Comparison of ENCODE assay signal across 15 mouse cellular contexts in genomic region chr17:5963766-5964165, GRCm38 (mm10).
"Had no signal": no experiment of that assay in that cellular context is flagged by ENCODE, and none has a peak within 500 bp of the region (broad histone marks: within the 10 kb centered on the region; RNA-seq: fewer than 3 reads in every experiment).

No protein-coding gene starts in this region.

- H3K4me2 ChIP-seq: neural tube, embryonic 13.5 days; neural tube, embryonic 15.5 days; stomach, embryonic 15.5 days had no signal

- H3K9me3 ChIP-seq: neural tube, embryonic 13.5 days; neural tube, embryonic 15.5 days; stomach, embryonic 15.5 days had no signal

- H3K27me3 ChIP-seq: neural tube, embryonic 13.5 days; neural tube, embryonic 15.5 days; stomach, embryonic 15.5 days had no signal

- DNase-seq: retina, postnatal 1 day; right cerebral cortex, adult 18-20 months; right cerebral cortex, postnatal 14 days; right cerebral cortex, postnatal 25 days; right cerebral cortex, postnatal 4 days; spleen, adult 18-20 months; thymus, adult 18-20 months; thymus, adult 2 months; thymus, postnatal 14 days; thymus, postnatal 25 days; thymus, postnatal 36 days; thymus, postnatal 4 days had no signal

- H3K9ac ChIP-seq: neural tube, embryonic 13.5 days; neural tube, embryonic 15.5 days; stomach, embryonic 15.5 days had no signal

- H3K27ac ChIP-seq: neural tube, embryonic 13.5 days; neural tube, embryonic 15.5 days had no signal

- H3K36me3 ChIP-seq: neural tube, embryonic 13.5 days; neural tube, embryonic 15.5 days; stomach, embryonic 15.5 days had no signal

- H3K4me3 ChIP-seq: neural tube, embryonic 13.5 days; neural tube, embryonic 15.5 days; stomach, embryonic 15.5 days had no signal

- H3K4me1 ChIP-seq: neural tube, embryonic 13.5 days; neural tube, embryonic 15.5 days had no signal
